Mouse (Mus musculus) MEL (cell line): Measurements from ENCODE around the gene 4932438A13Rik. TPM values are rescaled to one million over a fixed set of nuclear protein-coding genes. Genes with fewer than 3 reads are reported as not detected.

Source experiments
- DNase-seq: peaks from one replicate; pipeline ENCODE4 v3.0.0; 2011; ENCODE audit warnings: low read depth, low spot score
- H3K27ac ChIP-seq: 2 replicates; pipeline ENCODE4 v1.5.1; 2012; ENCODE audit warnings: low read depth, mild to moderate bottlenecking, control low read depth, low read length, moderate library complexity; ENCODE audit not compliant: control insufficient read depth
- H3K27me3 ChIP-seq, 2 experiments: fragments of 150-350 bp in 1 of 2; sonication (generic) in 1 of 2; 2 replicates each; pipeline ENCODE4 v1.6.1; 2012; ENCODE audit warnings: low read length in 2 of 2, mild to moderate bottlenecking in 2 of 2, improper control_type of control experiment in 1 of 2, moderate library complexity in 1 of 2; ENCODE audit not compliant: insufficient read depth in 2 of 2, control insufficient read depth in 1 of 2
- H3K36me3 ChIP-seq, 2 experiments: 2 replicates each; pipeline ENCODE4 v1.6.1; 2012 to 2014; ENCODE audit warnings: low read length in 2 of 2, improper control_type of control experiment in 1 of 2, inconsistent platforms in 1 of 2, mild to moderate bottlenecking in 1 of 2; ENCODE audit not compliant: insufficient read depth in 2 of 2, control insufficient read depth in 1 of 2
- H3K4me1 ChIP-seq, 2 experiments: fragments of 150-350 bp in 1 of 2; sonication (generic) in 1 of 2; 2 replicates each; pipeline ENCODE4 v1.6.1; 2012; ENCODE audit warnings: low read length in 2 of 2, improper control_type of control experiment in 1 of 2, mild to moderate bottlenecking in 1 of 2; ENCODE audit not compliant: insufficient read depth in 2 of 2, control insufficient read depth in 1 of 2
- H3K4me3 ChIP-seq, 2 experiments: fragments of 150-350 bp in 1 of 2; sonication (generic) in 1 of 2; 2 replicates each; pipeline ENCODE4 v1.5.1; 2012; ENCODE audit warnings: low read depth in 2 of 2, low read length in 2 of 2, mild to moderate bottlenecking in 2 of 2, moderate library complexity in 2 of 2, control low read depth in 1 of 2, improper control_type of control experiment in 1 of 2; ENCODE audit not compliant: control insufficient read depth in 1 of 2, insufficient read depth in 1 of 2
- H3K79me2 ChIP-seq: 2 replicates; pipeline ENCODE4 v1.6.1; 2012; ENCODE audit warnings: mild to moderate bottlenecking, low read length, moderate library complexity; ENCODE audit not compliant: control insufficient read depth, poor library complexity, insufficient read depth
- H3K9ac ChIP-seq: 2 replicates; pipeline ENCODE4 v1.6.1; 2012; ENCODE audit warnings: low read depth, mild to moderate bottlenecking, control low read depth, low read length, moderate library complexity; ENCODE audit not compliant: control insufficient read depth, poor library complexity, severe bottlenecking
- H3K9me3 ChIP-seq: fragments of 150-350 bp; sonication (generic); replicated peaks from 2 replicates; pipeline ENCODE4 v1.6.1; 2012; ENCODE audit warnings: mild to moderate bottlenecking, low read length, improper control_type of control experiment, moderate library complexity; ENCODE audit not compliant: insufficient read depth
- BHLHE40 ChIP-seq: IDR thresholded peaks from 2 replicates; pipeline ENCODE4 v1.6.1; 2012; ENCODE audit warnings: low read depth, mild to moderate bottlenecking, inconsistent platforms, low read length, improper control_type of control experiment, borderline replicate concordance
- CHD1 ChIP-seq: IDR thresholded peaks from 2 replicates; pipeline ENCODE4 v1.6.1; 2012; ENCODE audit warnings: low read depth, mild to moderate bottlenecking, inconsistent platforms, low read length, improper control_type of control experiment
- CHD2 ChIP-seq: IDR thresholded peaks from 2 replicates; pipeline ENCODE4 v1.6.1; 2011; ENCODE audit warnings: low read length, improper control_type of control experiment
- ELF1 ChIP-seq: IDR thresholded peaks from 2 replicates; pipeline ENCODE4 v1.6.1; 2014; ENCODE audit warnings: low read depth, mild to moderate bottlenecking, inconsistent platforms, low read length, improper control_type of control experiment, moderate library complexity
- EP300 ChIP-seq, 2 experiments: IDR thresholded peaks; 2 replicates each; pipeline ENCODE4 v1.6.1; 2011; ENCODE audit warnings: improper control_type of control experiment in 2 of 2, low read length in 2 of 2, low read depth in 1 of 2, mild to moderate bottlenecking in 1 of 2
- ETS1 ChIP-seq: IDR thresholded peaks from 2 replicates; pipeline ENCODE4 v1.6.1; 2012; ENCODE audit warnings: low read depth, mild to moderate bottlenecking, inconsistent platforms, low read length, improper control_type of control experiment, moderate library complexity
- HCFC1 ChIP-seq: IDR thresholded peaks from 2 replicates; pipeline ENCODE4 v1.6.1; 2012; ENCODE audit warnings: low read depth, mild to moderate bottlenecking, inconsistent platforms, low read length, improper control_type of control experiment, moderate library complexity
- MAFK ChIP-seq: IDR thresholded peaks from 2 replicates; pipeline ENCODE4 v1.6.1; 2011; ENCODE audit warnings: low read depth, mild to moderate bottlenecking, low read length, improper control_type of control experiment, borderline replicate concordance
- MAX ChIP-seq: IDR thresholded peaks from 2 replicates; pipeline ENCODE4 v1.6.1; 2011; ENCODE audit warnings: low read length, improper control_type of control experiment
- MAZ ChIP-seq: IDR thresholded peaks from 2 replicates; pipeline ENCODE4 v1.6.1; 2012; ENCODE audit warnings: low read depth, mild to moderate bottlenecking, inconsistent platforms, low read length, improper control_type of control experiment
- MEF2A ChIP-seq: IDR thresholded peaks from 2 replicates; pipeline ENCODE4 v1.6.1; 2014; ENCODE audit warnings: low read depth, mild to moderate bottlenecking, inconsistent platforms, low read length, improper control_type of control experiment; ENCODE audit not compliant: poor library complexity, insufficient replicate concordance, severe bottlenecking; ENCODE audit errors: extremely low read depth
- MYB ChIP-seq: IDR thresholded peaks from 2 replicates; pipeline ENCODE4 v1.6.1; 2011; ENCODE audit warnings: mild to moderate bottlenecking, low read depth, low read length, improper control_type of control experiment
- MYC ChIP-seq: IDR thresholded peaks from 2 replicates; pipeline ENCODE4 v1.6.1; 2011; ENCODE audit warnings: low read depth, mild to moderate bottlenecking, low read length, improper control_type of control experiment, moderate library complexity
- NELFE ChIP-seq: IDR thresholded peaks from 2 replicates; pipeline ENCODE4 v1.6.1; 2011; ENCODE audit warnings: low read depth, low read length, improper control_type of control experiment
- RAD21 ChIP-seq: IDR thresholded peaks from 2 replicates; pipeline ENCODE4 v1.6.1; 2011; ENCODE audit warnings: mild to moderate bottlenecking, low read depth, low read length, improper control_type of control experiment
- RCOR1 ChIP-seq: IDR thresholded peaks from 2 replicates; pipeline ENCODE4 v1.6.1; 2012; ENCODE audit warnings: low read depth, mild to moderate bottlenecking, inconsistent platforms, low read length, improper control_type of control experiment
- SMC3 ChIP-seq: IDR thresholded peaks from 2 replicates; pipeline ENCODE4 v1.6.1; 2011; ENCODE audit warnings: low read depth, low read length, improper control_type of control experiment
- TAL1 ChIP-seq: IDR thresholded peaks from 2 replicates; pipeline ENCODE4 v1.6.1; 2012; ENCODE audit warnings: mild to moderate bottlenecking, inconsistent platforms, low read length, moderate library complexity, mixed read lengths
- TBP ChIP-seq: IDR thresholded peaks from 2 replicates; pipeline ENCODE4 v1.8.0; 2011; ENCODE audit warnings: low read depth, low read length, improper control_type of control experiment
- TCF12 ChIP-seq: IDR thresholded peaks from 2 replicates; pipeline ENCODE4 v1.6.1; 2014; ENCODE audit warnings: low read depth, mild to moderate bottlenecking, inconsistent platforms, low read length, improper control_type of control experiment, moderate library complexity
- UBTF ChIP-seq: IDR thresholded peaks from 2 replicates; pipeline ENCODE4 v1.6.1; 2012; ENCODE audit warnings: low read depth, mild to moderate bottlenecking, inconsistent platforms, low read length, improper control_type of control experiment, moderate library complexity, borderline replicate concordance; ENCODE audit not compliant: insufficient read depth
- USF2 ChIP-seq, 2 experiments: IDR thresholded peaks; 2 replicates each; pipeline ENCODE4 v1.6.1; 2011 to 2012; ENCODE audit warnings: improper control_type of control experiment in 2 of 2, low read length in 2 of 2, borderline replicate concordance in 1 of 2, inconsistent platforms in 1 of 2, low read depth in 1 of 2, mild to moderate bottlenecking in 1 of 2; ENCODE audit not compliant: insufficient read depth in 1 of 2
- ZC3H11A ChIP-seq: IDR thresholded peaks from 2 replicates; pipeline ENCODE4 v1.6.1; 2012; ENCODE audit warnings: low read depth, mild to moderate bottlenecking, inconsistent platforms, low read length, improper control_type of control experiment
- ZKSCAN1 ChIP-seq: IDR thresholded peaks from 2 replicates; pipeline ENCODE4 v1.6.1; 2012; ENCODE audit warnings: low read depth, mild to moderate bottlenecking, inconsistent platforms, low read length, improper control_type of control experiment, moderate library complexity
- ZMIZ1 ChIP-seq: IDR thresholded peaks from 2 replicates; pipeline ENCODE4 v1.6.1; 2012; ENCODE audit warnings: low read depth, mild to moderate bottlenecking, inconsistent platforms, low read length, improper control_type of control experiment, moderate library complexity
- ZNF384 ChIP-seq: IDR thresholded peaks from 2 replicates; pipeline ENCODE4 v1.6.1; 2012; ENCODE audit warnings: low read depth, mild to moderate bottlenecking, inconsistent platforms, low read length, improper control_type of control experiment
- polyA plus RNA-seq, 2 experiments: library from polyadenylated mRNA; stranded (reverse) in 1 of 2; unstranded in 1 of 2; fragments of >175 nt in 1 of 2; fragments of >200 nt in 1 of 2; gene quantifications; 2 replicates each; pipeline versions ENCODE4 v1.2.1 to v1.2.4; 2012; ENCODE audit warnings: low replicate concordance in 2 of 2, low read depth in 1 of 2; ENCODE audit not compliant: insufficient read length in 2 of 2, insufficient read depth in 1 of 2, missing spikeins in 1 of 2
- total RNA-seq: library from RNA; depleted of rRNA; stranded (reverse); fragments of 300-350 nt; gene quantifications from 2 replicates; pipeline ENCODE4 v1.2.3, GENCODE M21; 2012

The 4932438A13Rik gene
- total and polyA plus RNA-seq, 3 experiments: 11.7 to 102 (median 14.3) TPM

DNA sequence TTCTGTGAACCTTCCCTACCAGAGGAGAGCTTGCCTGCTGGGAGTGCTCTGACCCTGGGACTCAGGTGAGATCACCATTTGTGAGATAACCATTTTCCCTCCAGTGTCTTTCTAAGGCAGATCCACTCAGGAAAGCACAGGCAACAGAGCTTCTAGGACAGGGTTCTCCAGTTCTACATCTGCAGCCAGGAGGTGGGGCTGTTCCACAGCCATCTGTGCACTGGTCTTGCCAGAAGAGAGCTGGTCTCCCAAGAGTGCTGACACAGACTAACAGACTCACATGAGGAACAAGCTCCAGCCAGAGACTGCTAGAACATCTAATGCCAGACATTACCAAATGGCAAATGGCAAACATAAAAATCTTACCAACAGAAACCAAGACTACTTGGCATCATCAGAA lies 210.3 kb downstream of the 4932438A13Rik start:
- no peaks in the 10 kb centered on the region for H3K79me2 ChIP-seq
- no peak overlapping the region for H3K4me3 ChIP-seq
- no peak overlapping the region for H3K9ac ChIP-seq
- H3K4me1 ChIP-seq: no peaks in the 10 kb centered on the region
- H3K9me3 ChIP-seq: no peaks in the 10 kb centered on the region
- H3K27me3 ChIP-seq: peaks cover 2% of the 10 kb centered on the region in 2 experiments; a peak in 3 of 4 replicates
- no peak overlapping the region for H3K27ac ChIP-seq
- no peaks in the 10 kb centered on the region for H3K36me3 ChIP-seq
- TF ChIP-seq MAZ (no peak), ZC3H11A (no peak), CHD1 (no peak), HCFC1 (no peak), MYB (no peak), RAD21 (no peak; the same call in 1 of the 2 replicates), UBTF (no peak)
- no peak for DNase-seq

DNA sequence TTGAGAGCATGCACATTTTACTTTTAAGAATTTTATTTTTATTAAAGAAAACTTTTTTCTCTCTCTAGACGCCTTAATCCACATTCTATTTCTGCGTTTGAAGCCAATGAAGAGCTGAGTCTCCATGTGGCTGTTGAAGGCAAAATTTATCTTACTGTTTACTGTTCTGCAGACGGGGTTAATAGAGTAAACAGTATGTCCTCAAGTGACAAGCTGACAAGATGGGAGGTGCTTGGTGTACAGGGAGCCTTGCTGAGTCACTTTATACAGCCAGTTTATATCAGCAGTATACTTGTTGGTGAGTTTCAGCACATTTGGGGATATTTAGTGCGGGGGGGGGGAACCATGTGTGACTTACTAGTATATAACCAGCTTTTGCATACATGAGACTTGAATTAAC lies 222.0 kb downstream of the 4932438A13Rik start:
- H3K4me3 ChIP-seq: no peak overlapping the region
- DNase-seq: no peak
- H3K9ac ChIP-seq: no peak overlapping the region
- no peak overlapping the region for H3K27ac ChIP-seq
- H3K79me2 ChIP-seq: no peaks in the 10 kb centered on the region
- no peaks in the 10 kb centered on the region for H3K9me3 ChIP-seq
- H3K36me3 ChIP-seq: no peaks in the 10 kb centered on the region
- no peaks in the 10 kb centered on the region for H3K4me1 ChIP-seq
- TF ChIP-seq MAX: no peak
- TF ChIP-seq ZNF384: no peak
- no peak for TF ChIP-seq SMC3
- TF ChIP-seq MEF2A: no peak
- no peak for TF ChIP-seq ZKSCAN1
- no peak for TF ChIP-seq TAL1
- TF ChIP-seq TCF12: no peak
- TF ChIP-seq ELF1: no peak
- no peak for TF ChIP-seq TBP
- no peak for TF ChIP-seq USF2 (IDR thresholded peaks at IDR 0.05; ENCODE audit: borderline replicate concordance in 1 of 2, insufficient read depth in 1 of 2, low read depth in 1 of 2, low read length in 2 of 2)
- TF ChIP-seq RCOR1: no peak
- TF ChIP-seq ETS1: no peak
- TF ChIP-seq MYC: no peak
- TF ChIP-seq BHLHE40: no peak
- TF ChIP-seq NELFE: no peak
- TF ChIP-seq ZMIZ1: no peak
- no peak for TF ChIP-seq CHD2
- TF ChIP-seq EP300 (IDR thresholded peaks at IDR 0.05; ENCODE audit: low read depth in 1 of 2, low read length in 2 of 2): no peak
- no peak for TF ChIP-seq MAFK
- peaks cover 0 to 2% of the 10 kb centered on the region in 2 experiments; a peak in 3 of 4 replicates for H3K27me3 ChIP-seq
